Mouse (Mus musculus): ENCODE measurements around the gene Cpm. TPM values are rescaled to one million over a fixed set of nuclear protein-coding genes. Genes with fewer than 3 reads are reported as not detected.

Gene Cpm
- total and polyA plus RNA-seq, 3 experiments: 2.8 to 4.0 (median 3.5) TPM

- H3K36me3 ChIP-seq (ENCODE audit: control insufficient read depth, insufficient read depth, low read length): no peaks in the 10 kb centered on the region
- no peak overlapping the region for H3K4me3 ChIP-seq
- no peak for DNase-seq
- intact Hi-C loops (cut with DNase I): no loop called here
- no peaks in the 10 kb centered on the region for H3K27me3 ChIP-seq (ENCODE audit: control insufficient read depth, insufficient read depth, low read length)
- no peaks in the 10 kb centered on the region for H3K4me1 ChIP-seq (ENCODE audit: control insufficient read depth, insufficient read depth, low read length)
- H3K9ac ChIP-seq (ENCODE audit: low read depth, low read length): no peak overlapping the region
- no peaks in the 10 kb centered on the region for H3K79me2 ChIP-seq (replicated peaks; ENCODE audit: control insufficient read depth, insufficient read depth, low read length)
- TF ChIP-seq POLR2A (IDR thresholded peaks at IDR 0.05; ENCODE audit: insufficient read depth, low read depth, low read length) (no peak), EP300 (IDR thresholded peaks at IDR 0.05; ENCODE audit: insufficient read depth, low read depth, low read length) (no peak), CTCF (IDR thresholded peaks at IDR 0.05) (no peak)
- H3K27ac ChIP-seq: no peak overlapping the region
- 95% methylated on average over 4 of the region's 4 CpGs for WGBS
Measured at GRCm38 (mm10) chr10:117726350-117726749, 97.0 kb downstream of the Cpm start.

DNA sequence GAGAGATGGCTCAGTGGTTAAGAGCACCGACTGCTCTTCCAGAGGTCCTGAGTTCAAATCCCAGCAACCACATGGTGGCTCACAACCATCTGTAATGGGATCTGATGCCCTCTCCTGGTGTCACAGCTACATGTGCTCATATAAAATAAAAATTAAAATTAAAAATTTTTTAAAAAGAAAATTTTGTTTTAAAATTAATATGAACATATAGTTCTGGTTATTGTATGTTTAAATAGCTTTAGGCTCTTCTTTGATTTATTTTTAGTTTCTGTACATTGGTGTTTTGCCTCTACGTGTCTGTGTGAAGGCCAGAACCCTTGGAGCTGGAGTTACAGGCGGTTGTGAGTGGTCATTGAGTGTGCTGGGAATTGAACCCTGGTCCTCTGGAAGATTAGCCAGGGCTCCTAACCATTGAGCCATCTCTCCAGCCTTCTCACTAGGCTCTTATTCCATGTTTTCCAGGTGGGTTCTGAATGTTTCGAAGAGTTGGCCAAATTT is 97.6 kb downstream of the Cpm start:
- TF ChIP-seq CTCF (IDR thresholded peaks at IDR 0.05) (no peak), POLR2A (IDR thresholded peaks at IDR 0.05; ENCODE audit: insufficient read depth, low read depth, low read length) (no peak), EP300 (IDR thresholded peaks at IDR 0.05; ENCODE audit: insufficient read depth, low read depth, low read length) (no peak)
- WGBS: 93% methylated on average over 4 of the region's 4 CpGs

GRCm38 (mm10) chr10:117727518-117728110 is 98.3 kb downstream of the Cpm start:
- Histone ChIP-seq H3K4me3 (no peak overlapping the region), H3K79me2 (replicated peaks; ENCODE audit: control insufficient read depth, insufficient read depth, low read length) (no peaks in the 10 kb centered on the region), H3K36me3 (ENCODE audit: control insufficient read depth, insufficient read depth, low read length) (no peaks in the 10 kb centered on the region), H3K9ac (ENCODE audit: low read depth, low read length) (no peak overlapping the region), H3K27ac (no peak overlapping the region), H3K27me3 (ENCODE audit: control insufficient read depth, insufficient read depth, low read length) (no peaks in the 10 kb centered on the region), H3K4me1 (ENCODE audit: control insufficient read depth, insufficient read depth, low read length) (no peaks in the 10 kb centered on the region)
- WGBS: 77% methylated on average over 9 of the region's 9 CpGs
- no peak for DNase-seq
- TF ChIP-seq EP300 (IDR thresholded peaks at IDR 0.05; ENCODE audit: insufficient read depth, low read depth, low read length) (no peak), CTCF (IDR thresholded peaks at IDR 0.05) (no peak), POLR2A (IDR thresholded peaks at IDR 0.05; ENCODE audit: insufficient read depth, low read depth, low read length) (no peak)
- intact Hi-C loops (cut with DNase I): no loop called here

More for the DNA sequence above, 97.6 kb downstream of the Cpm start:
- no peak overlapping the region for H3K4me3 ChIP-seq
- intact Hi-C loops (cut with DNase I): no loop called here
- H3K36me3 ChIP-seq (ENCODE audit: control insufficient read depth, insufficient read depth, low read length): no peaks in the 10 kb centered on the region
- H3K27ac ChIP-seq: no peak overlapping the region
- no peaks in the 10 kb centered on the region for H3K79me2 ChIP-seq (replicated peaks; ENCODE audit: control insufficient read depth, insufficient read depth, low read length)
- H3K27me3 ChIP-seq (ENCODE audit: control insufficient read depth, insufficient read depth, low read length): no peaks in the 10 kb centered on the region
- DNase-seq: no peak
- no peak overlapping the region for H3K9ac ChIP-seq (ENCODE audit: low read depth, low read length)
- no peaks in the 10 kb centered on the region for H3K4me1 ChIP-seq (ENCODE audit: control insufficient read depth, insufficient read depth, low read length)

GRCm38 (mm10) chr10:117728574-117728973 is 99.3 kb downstream of the Cpm start:
- Histone ChIP-seq H3K4me1 (ENCODE audit: control insufficient read depth, insufficient read depth, low read length) (no peaks in the 10 kb centered on the region), H3K4me3 (no peak overlapping the region), H3K79me2 (replicated peaks; ENCODE audit: control insufficient read depth, insufficient read depth, low read length) (no peaks in the 10 kb centered on the region), H3K27ac (no peak overlapping the region), H3K9ac (ENCODE audit: low read depth, low read length) (no peak overlapping the region), H3K27me3 (ENCODE audit: control insufficient read depth, insufficient read depth, low read length) (no peaks in the 10 kb centered on the region), H3K36me3 (ENCODE audit: control insufficient read depth, insufficient read depth, low read length) (no peaks in the 10 kb centered on the region)
- 69% methylated on average over 5 of the region's 5 CpGs for WGBS
- TF ChIP-seq EP300 (IDR thresholded peaks at IDR 0.05; ENCODE audit: insufficient read depth, low read depth, low read length): no peak
- TF ChIP-seq CTCF (IDR thresholded peaks at IDR 0.05): no peak
- TF ChIP-seq POLR2A (IDR thresholded peaks at IDR 0.05; ENCODE audit: insufficient read depth, low read depth, low read length): no peak
- no peak for DNase-seq
- intact Hi-C loops (cut with DNase I): no loop called here

DNA sequence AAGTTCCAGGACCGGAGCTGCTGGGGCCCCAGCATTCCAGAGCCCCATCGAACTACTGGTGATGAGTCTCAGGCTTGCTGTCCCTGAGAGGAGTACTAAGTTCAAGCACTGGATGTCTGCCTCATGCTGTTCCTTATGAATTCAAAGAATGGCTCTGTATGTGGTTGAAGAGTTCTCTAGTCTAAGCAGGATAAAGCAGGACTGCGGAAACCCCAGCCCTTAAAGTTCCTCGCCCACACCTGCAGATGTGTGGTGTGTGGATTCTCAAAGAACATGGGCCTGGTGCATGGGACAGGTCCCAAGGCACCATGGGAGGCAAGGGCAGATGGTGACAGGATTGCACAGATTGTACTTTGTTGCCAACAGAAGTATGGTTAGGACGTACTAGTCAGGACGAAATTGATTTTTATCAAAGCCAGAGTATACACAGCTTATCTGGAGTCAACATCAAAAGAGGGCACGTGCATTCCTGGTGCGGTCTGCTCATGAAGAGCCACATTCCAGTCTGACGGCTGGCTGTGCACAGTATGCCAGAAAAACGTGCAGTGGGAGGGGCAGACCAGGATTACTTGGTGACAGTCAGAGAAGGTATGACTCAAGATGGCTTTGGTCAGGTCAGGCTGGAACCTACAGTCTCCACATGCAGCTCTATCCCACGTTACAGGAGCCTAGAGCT is 100.0 kb downstream of the Cpm start:
- Histone ChIP-seq H3K27me3 (ENCODE audit: control insufficient read depth, insufficient read depth, low read length) (no peaks in the 10 kb centered on the region), H3K79me2 (replicated peaks; ENCODE audit: control insufficient read depth, insufficient read depth, low read length) (no peaks in the 10 kb centered on the region), H3K27ac (no peak overlapping the region), H3K4me1 (ENCODE audit: control insufficient read depth, insufficient read depth, low read length) (no peaks in the 10 kb centered on the region), H3K4me3 (no peak overlapping the region), H3K9ac (ENCODE audit: low read depth, low read length) (no peak overlapping the region), H3K36me3 (ENCODE audit: control insufficient read depth, insufficient read depth, low read length) (no peaks in the 10 kb centered on the region)
- intact Hi-C loops (cut with DNase I): no loop called here
- TF ChIP-seq POLR2A (IDR thresholded peaks at IDR 0.05; ENCODE audit: insufficient read depth, low read depth, low read length) (no peak), EP300 (IDR thresholded peaks at IDR 0.05; ENCODE audit: insufficient read depth, low read depth, low read length) (no peak), CTCF (IDR thresholded peaks at IDR 0.05) (no peak)
- 70% methylated on average over 11 of the region's 11 CpGs for WGBS
- DNase-seq: no peak

DNA sequence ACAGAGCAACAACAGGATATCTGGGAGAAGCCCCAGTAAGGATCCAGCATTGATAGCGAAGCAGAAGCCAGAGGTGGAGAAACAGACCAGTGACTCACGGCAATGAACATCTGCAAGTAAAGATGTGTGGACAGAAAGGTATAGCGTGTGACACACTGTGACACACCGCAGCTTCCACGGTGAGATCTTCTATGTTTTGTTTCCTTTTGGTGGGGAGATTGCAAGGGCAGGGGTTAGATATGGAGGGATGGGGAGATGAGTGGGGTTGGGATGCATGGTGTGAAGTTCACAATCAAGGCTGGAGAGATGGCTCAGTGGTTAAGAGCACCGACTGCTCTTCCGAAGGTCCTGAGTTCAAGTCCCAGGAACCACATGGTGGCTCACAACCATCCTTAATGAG is 100.8 kb downstream of the Cpm start:
- intact Hi-C loops (cut with DNase I): loop anchor here (5.0 kb wide), 1 partner anchor 382 kb away; no protein-coding TSS in a partner anchor
- no peaks in the 10 kb centered on the region for H3K27me3 ChIP-seq (ENCODE audit: control insufficient read depth, insufficient read depth, low read length)
- no peaks in the 10 kb centered on the region for H3K36me3 ChIP-seq (ENCODE audit: control insufficient read depth, insufficient read depth, low read length)
- H3K4me1 ChIP-seq (ENCODE audit: control insufficient read depth, insufficient read depth, low read length): no peaks in the 10 kb centered on the region
- no peaks in the 10 kb centered on the region for H3K79me2 ChIP-seq (replicated peaks; ENCODE audit: control insufficient read depth, insufficient read depth, low read length)
- no peak overlapping the region for H3K27ac ChIP-seq
- no peak overlapping the region for H3K9ac ChIP-seq (ENCODE audit: low read depth, low read length)
- TF ChIP-seq CTCF (IDR thresholded peaks at IDR 0.05) (no peak), EP300 (IDR thresholded peaks at IDR 0.05; ENCODE audit: insufficient read depth, low read depth, low read length) (no peak), POLR2A (IDR thresholded peaks at IDR 0.05; ENCODE audit: insufficient read depth, low read depth, low read length) (no peak)
- no peak overlapping the region for H3K4me3 ChIP-seq
- WGBS: 86% methylated on average over 7 of the region's 7 CpGs
- no peak for DNase-seq

All from heart, adult 2 months (tissue).